8 mouse cellular contexts compared by ENCODE assay signal in genomic region chr10:115248041-115248440, GRCm38 (mm10). TPM values are rescaled to one million over a fixed set of nuclear protein-coding genes. Genes with fewer than 3 reads are reported as not detected.
DNase-seq lines count a peak whose midpoint lies in the region; ATAC-seq and TF ChIP-seq lines count a peak whose summit lies in the region.
"Had no signal": no experiment of that assay in that cellular context is flagged by ENCODE, and none has a peak within 500 bp of the region (broad histone marks: within the 10 kb centered on the region; RNA-seq: fewer than 3 reads in every experiment).

No protein-coding gene starts in this region.

- TF ChIP-seq POLR2A in small intestine, adult 2 months (IDR thresholded peaks at IDR 0.05; ENCODE audit: low read depth, low read length): no peak

- ATAC-seq in midbrain, postnatal 0 days (ENCODE audit: low FRiP score): no peak
- ATAC-seq in midbrain, embryonic 14.5 days (ENCODE audit: low FRiP score, low TSS enrichment): no peak
- ATAC-seq in kidney, embryonic 16.5 days (ENCODE audit: low FRiP score, low TSS enrichment): 0 out of 2 replicates have a peak, but pooled peaks have one; percentile 19

- H3K36me3 ChIP-seq in midbrain, postnatal 0 days (ENCODE audit: insufficient read depth, low read length): no peaks in the 10 kb centered on the region
- no peaks in the 10 kb centered on the region for H3K36me3 ChIP-seq in midbrain, embryonic 14.5 days (ENCODE audit: control insufficient read depth, insufficient read depth, low read length)
- H3K36me3 ChIP-seq in kidney, embryonic 16.5 days (ENCODE audit: insufficient read depth, low read length): no peaks in the 10 kb centered on the region
- H3K36me3 ChIP-seq in small intestine, adult 2 months (ENCODE audit: control insufficient read depth, insufficient read depth, low read length): no peaks in the 10 kb centered on the region

- DNase-seq in midbrain, postnatal 0 days (ENCODE audit: low spot score): peak; percentile 1
- DNase-seq in midbrain, embryonic 14.5 days: no peak
- peak; percentile 36 for DNase-seq in cerebellum, adult 9-11 months
- no peak for DNase-seq in left cerebral cortex, postnatal 25 days (ENCODE audit: low spot score in 2 of 2)
- no peak for DNase-seq in urinary bladder, adult 18-20 months (ENCODE audit: low spot score in 2 of 2)
- DNase-seq: layer of hippocampus, adult 9-11 months had no signal

- no peak for TF ChIP-seq CTCF in midbrain, postnatal 0 days (IDR thresholded peaks at IDR 0.05)
- no peak for TF ChIP-seq CTCF in small intestine, adult 2 months (IDR thresholded peaks at IDR 0.05; ENCODE audit: extremely low read depth, insufficient read length, insufficient replicate concordance, low read depth, low read length)

- H3K4me1 ChIP-seq in midbrain, postnatal 0 days (ENCODE audit: insufficient read depth, low read length): peaks cover 7% of the 10 kb centered on the region
- H3K4me1 ChIP-seq in midbrain, embryonic 14.5 days (ENCODE audit: control insufficient read depth, insufficient read depth, low read length): peaks cover 16% of the 10 kb centered on the region
- peaks cover 22% of the 10 kb centered on the region; the same call in 1 of the 2 replicates for H3K4me1 ChIP-seq in kidney, embryonic 16.5 days (ENCODE audit: insufficient read depth, low read length)
- peaks cover 12% of the 10 kb centered on the region; the same call in 1 of the 2 replicates for H3K4me1 ChIP-seq in small intestine, adult 2 months (ENCODE audit: control insufficient read depth, insufficient read depth, insufficient read length, low read length)

- no peak overlapping the region for H3K27ac ChIP-seq in midbrain, postnatal 0 days (ENCODE audit: low read depth, low read length)
- H3K27ac ChIP-seq in midbrain, embryonic 14.5 days (replicated peaks; ENCODE audit: low read depth, low read length): no peak overlapping the region
- no peak overlapping the region for H3K27ac ChIP-seq in kidney, embryonic 16.5 days (ENCODE audit: low read length)
- peak overlapping the region; percentile 92 for H3K27ac ChIP-seq in small intestine, adult 2 months (ENCODE audit: insufficient read depth, low read depth, low read length)

- intact Hi-C loops in left cerebral cortex, postnatal 25 days (cut with DNase I): loop anchor here (5.0 kb wide), 1 partner anchor 49 kb away; no protein-coding TSS in a partner anchor

- no peak overlapping the region for H3K4me2 ChIP-seq in midbrain, postnatal 0 days (ENCODE audit: low read depth, low read length, poor library complexity, severe bottlenecking)
- no peak overlapping the region for H3K4me2 ChIP-seq in midbrain, embryonic 14.5 days (ENCODE audit: low read length)
- H3K4me2 ChIP-seq in kidney, embryonic 16.5 days (replicated peaks; ENCODE audit: low read depth, low read length): 0 out of 2 replicates have a peak overlapping the region, but pooled peaks have one; percentile 5

- no peaks in the 10 kb centered on the region for H3K27me3 ChIP-seq in midbrain, postnatal 0 days (ENCODE audit: insufficient read depth, low read length)
- no peaks in the 10 kb centered on the region for H3K27me3 ChIP-seq in midbrain, embryonic 14.5 days (ENCODE audit: control insufficient read depth, insufficient read depth, low read length)
- H3K27me3 ChIP-seq in kidney, embryonic 16.5 days (ENCODE audit: insufficient read depth, low read length): no peaks in the 10 kb centered on the region
- no peaks in the 10 kb centered on the region for H3K27me3 ChIP-seq in small intestine, adult 2 months (ENCODE audit: control insufficient read depth, insufficient read depth, low read length)

- WGBS in midbrain, postnatal 0 days: 36% methylated on average over 7 of the region's 7 CpGs
- WGBS in midbrain, embryonic 14.5 days: 37% methylated on average over 7 of the region's 7 CpGs
- 20% methylated on average over 7 of the region's 7 CpGs for WGBS in kidney, embryonic 16.5 days
- 13% methylated on average over 7 of the region's 7 CpGs for WGBS in small intestine, adult 2 months

- H3K9me3 ChIP-seq in midbrain, postnatal 0 days (ENCODE audit: low read length): no peaks in the 10 kb centered on the region
- no peaks in the 10 kb centered on the region for H3K9me3 ChIP-seq in midbrain, embryonic 14.5 days (ENCODE audit: control insufficient read depth, low read length)
- H3K9me3 ChIP-seq in kidney, embryonic 16.5 days (ENCODE audit: low read length): no peaks in the 10 kb centered on the region

- H3K9ac ChIP-seq in midbrain, postnatal 0 days (replicated peaks; ENCODE audit: low read length, poor library complexity, severe bottlenecking): no peak overlapping the region
- H3K9ac ChIP-seq in midbrain, embryonic 14.5 days (replicated peaks; ENCODE audit: low read length): no peak overlapping the region
- H3K9ac ChIP-seq in kidney, embryonic 16.5 days (replicated peaks; ENCODE audit: low read length): no peak overlapping the region

- no peak overlapping the region for H3K4me3 ChIP-seq in midbrain, postnatal 0 days (ENCODE audit: low read depth, low read length)
- H3K4me3 ChIP-seq in midbrain, embryonic 14.5 days (replicated peaks; ENCODE audit: low read depth, low read length): no peak overlapping the region
- H3K4me3 ChIP-seq in kidney, embryonic 16.5 days (ENCODE audit: low read length): no peak overlapping the region
- H3K4me3 ChIP-seq in small intestine, adult 2 months (ENCODE audit: low read depth, low read length): peak overlapping the region; percentile 17; the same call in 1 of the 2 replicates

RNA-seq across cellular contexts. Expression of gene Tbc1d15, which starts 3.2 kb away (rescaled TPM):
- total RNA-seq in midbrain, postnatal 0 days (2014; rRNA removed): 6.5 and 11.0 TPM in 2 replicates
- 27.2 and 28.3 TPM in 2 replicates for polyA plus RNA-seq in midbrain, postnatal 0 days (2015; fragmentation: Nextera tagmentation; extraction: Ambion mirVana)
- 34.0 and 49.4 TPM in 2 replicates for polyA plus RNA-seq in midbrain, embryonic 14.5 days (2014; fragmentation: Nextera tagmentation; extraction: Ambion mirVana)
- 51.0 and 57.8 TPM in 2 replicates for polyA plus RNA-seq in kidney, embryonic 16.5 days (2015; fragmentation: Nextera tagmentation; extraction: Ambion mirVana)
- 1.8 and 6.2 TPM in 2 replicates for polyA plus RNA-seq in small intestine, adult 2 months (2012; rRNA removed)
- total RNA-seq in left cerebral cortex, postnatal 25 days (2021): 10 to 100 TPM; 47.8 to 49.2 TPM

Comparison
In these comparisons a context has a peak if more than half of its experiments do, and no peak if none do; other contexts are left out.
1. DNase-seq: peak in midbrain, postnatal 0 days (single experiment) and cerebellum, adult 9-11 months (single experiment); none in midbrain, embryonic 14.5 days (single experiment), left cerebral cortex, postnatal 25 days (0 of 2) and urinary bladder, adult 18-20 months (0 of 2).